Mouse (Mus musculus) kidney, adult 2 months (tissue): ENCODE results near the gene Snapc2.
A peak's percentile ranks its signal among the peaks of the same experiment; 100 is the strongest.

Experiments
- CTCF ChIP-seq: fragments of 200-500 bp; conservative IDR thresholded peaks from 2 replicates; pipeline ENCODE4 v1.5.1; 2011; ENCODE audit warnings: low read depth, mild to moderate bottlenecking, control low read depth, low read length, moderate library complexity, mixed read lengths; ENCODE audit not compliant: insufficient read depth, insufficient read length
- POLR2A ChIP-seq: fragments of 200-500 bp; IDR thresholded peaks from one replicate; pipeline ENCODE4 v1.6.1; 2011; ENCODE audit warnings: low read depth, low read length, control low read depth

- TF ChIP-seq CTCF: peak; percentile 74
- no peak for TF ChIP-seq POLR2A
These were observed 2.4 kb upstream of the Snapc2 start for GRCm38 (mm10) chr8:4250306-4250970.
